In genomic region chrX:53330396-53330795, GRCm38 (mm10) we compare ENCODE assay signal across 35 mouse cellular contexts. TPM values are rescaled to one million over a fixed set of nuclear protein-coding genes. Genes with fewer than 3 reads are reported as not detected.
"Had no signal": no experiment of that assay in that cellular context is flagged by ENCODE, and none has a peak within 500 bp of the region (broad histone marks: within the 10 kb centered on the region; RNA-seq: fewer than 3 reads in every experiment).

No protein-coding gene starts in this region.

- H3K9ac ChIP-seq: limb, embryonic 12.5 days; limb, embryonic 13.5 days; limb, embryonic 15.5 days; liver, embryonic 15.5 days; lung, embryonic 14.5 days; lung, embryonic 15.5 days; midbrain, embryonic 12.5 days; midbrain, embryonic 13.5 days; midbrain, embryonic 15.5 days; neural tube, embryonic 12.5 days; neural tube, embryonic 13.5 days had no signal

- H3K36me3 ChIP-seq: limb, embryonic 10.5 days; limb, embryonic 12.5 days; limb, embryonic 13.5 days; limb, embryonic 15.5 days; liver, embryonic 15.5 days; lung, embryonic 15.5 days; midbrain, embryonic 10.5 days; midbrain, embryonic 12.5 days; midbrain, embryonic 13.5 days; midbrain, embryonic 15.5 days; neural tube, embryonic 12.5 days; neural tube, embryonic 13.5 days had no signal

- H3K4me1 ChIP-seq: limb, embryonic 10.5 days; limb, embryonic 12.5 days; limb, embryonic 13.5 days; limb, embryonic 15.5 days; lung, embryonic 15.5 days; megakaryocyte, embryonic 14.5 days; midbrain, embryonic 10.5 days; midbrain, embryonic 12.5 days; midbrain, embryonic 13.5 days; midbrain, embryonic 15.5 days; neural tube, embryonic 12.5 days; neural tube, embryonic 13.5 days had no signal

- ATAC-seq: lung, postnatal 0 days; midbrain, embryonic 13.5 days; midbrain, embryonic 15.5 days; midbrain, embryonic 16.5 days had no signal

- H3K27ac ChIP-seq: left cerebral cortex, adult 2 months; limb, embryonic 10.5 days; limb, embryonic 12.5 days; limb, embryonic 13.5 days; limb, embryonic 15.5 days; liver, embryonic 15.5 days; lung, embryonic 15.5 days; macrophage; midbrain, embryonic 10.5 days; midbrain, embryonic 12.5 days; midbrain, embryonic 13.5 days; midbrain, embryonic 15.5 days; neural tube, embryonic 12.5 days; neural tube, embryonic 13.5 days had no signal

- DNase-seq: layer of hippocampus, postnatal 36 days; left cerebral cortex, postnatal 4 days; lung, adult 18-20 months; lung, adult 2 months; lung, embryonic 14.5 days; lung, postnatal 10 days; lung, postnatal 14 days; lung, postnatal 36 days; lung, postnatal 4 days; midbrain, embryonic 14.5 days had no signal

- H3K27me3 ChIP-seq: limb, embryonic 12.5 days; limb, embryonic 13.5 days; limb, embryonic 15.5 days; liver, embryonic 15.5 days; lung, embryonic 15.5 days; midbrain, embryonic 12.5 days; midbrain, embryonic 13.5 days; midbrain, embryonic 15.5 days; neural tube, embryonic 12.5 days; neural tube, embryonic 13.5 days had no signal

- H3K4me3 ChIP-seq: left cerebral cortex, adult 2 months; limb, embryonic 10.5 days; limb, embryonic 12.5 days; limb, embryonic 13.5 days; limb, embryonic 15.5 days; liver, embryonic 15.5 days; lung, embryonic 15.5 days; megakaryocyte, embryonic 14.5 days; midbrain, embryonic 10.5 days; midbrain, embryonic 12.5 days; midbrain, embryonic 13.5 days; midbrain, embryonic 15.5 days; myocyte; neural tube, embryonic 12.5 days; neural tube, embryonic 13.5 days had no signal

- H3K4me2 ChIP-seq: limb, embryonic 12.5 days; limb, embryonic 13.5 days; limb, embryonic 15.5 days; liver, embryonic 15.5 days; lung, embryonic 14.5 days; lung, embryonic 15.5 days; midbrain, embryonic 11.5 days; midbrain, embryonic 12.5 days; midbrain, embryonic 13.5 days; midbrain, embryonic 15.5 days; neural tube, embryonic 12.5 days; neural tube, embryonic 13.5 days had no signal

- H3K9me3 ChIP-seq: limb, embryonic 10.5 days; limb, embryonic 12.5 days; limb, embryonic 13.5 days; limb, embryonic 15.5 days; liver, embryonic 15.5 days; lung, embryonic 15.5 days; midbrain, embryonic 10.5 days; midbrain, embryonic 12.5 days; midbrain, embryonic 13.5 days; midbrain, embryonic 15.5 days; neural tube, embryonic 12.5 days; neural tube, embryonic 13.5 days had no signal

RNA-seq across cellular contexts. Expression of gene Fam122c, which starts 57.2 kb away (rescaled TPM):
- polyA plus RNA-seq: limb, embryonic 10.5 days; limb, embryonic 11.5 days; limb, embryonic 12.5 days; limb, embryonic 13.5 days; limb, embryonic 14.5 days; limb, embryonic 15.5 days; liver, adult 2 months; liver, embryonic 15.5 days; lung, adult 2 months; lung, embryonic 14.5 days; lung, embryonic 15.5 days; lung, embryonic 16.5 days; lung, postnatal 0 days; macrophage; midbrain, embryonic 10.5 days; midbrain, embryonic 11.5 days; midbrain, embryonic 12.5 days; midbrain, embryonic 13.5 days; midbrain, embryonic 14.5 days; midbrain, embryonic 15.5 days; midbrain, embryonic 16.5 days; midbrain, postnatal 0 days; myocyte; neural tube, embryonic 11.5 days; neural tube, embryonic 12.5 days; neural tube, embryonic 13.5 days had no signal
